Mouse (Mus musculus): ENCODE data around the gene Tmbim4. TPM values are rescaled to one million over a fixed set of nuclear protein-coding genes. Genes with fewer than 3 reads are reported as not detected.
A peak's percentile ranks its signal among the peaks of the same experiment; 100 is the strongest.

Tmbim4 gene
- polyA plus RNA-seq, 1 experiment from 2014 or later: 82.4 TPM

- WGBS: 29% methylated on average over 5 of the region's 5 CpGs
- Histone ChIP-seq H3K36me3 (replicated peaks) (peaks cover 46% of the 10 kb centered on the region), H3K9me3 (no peaks in the 10 kb centered on the region), H3K27me3 (replicated peaks; ENCODE audit: low read depth, poor library complexity, severe bottlenecking) (no peaks in the 10 kb centered on the region), H3K4me1 (peaks cover 20% of the 10 kb centered on the region), H3K4me3 (no peak overlapping the region), H3K27ac (replicated peaks) (no peak overlapping the region)
- peak; percentile 78 for DNase-seq (ENCODE audit: low spot score)
These were observed 30.3 kb downstream of the Tmbim4 start for GRCm38 (mm10) chr10:120231718-120232117.

DNA sequence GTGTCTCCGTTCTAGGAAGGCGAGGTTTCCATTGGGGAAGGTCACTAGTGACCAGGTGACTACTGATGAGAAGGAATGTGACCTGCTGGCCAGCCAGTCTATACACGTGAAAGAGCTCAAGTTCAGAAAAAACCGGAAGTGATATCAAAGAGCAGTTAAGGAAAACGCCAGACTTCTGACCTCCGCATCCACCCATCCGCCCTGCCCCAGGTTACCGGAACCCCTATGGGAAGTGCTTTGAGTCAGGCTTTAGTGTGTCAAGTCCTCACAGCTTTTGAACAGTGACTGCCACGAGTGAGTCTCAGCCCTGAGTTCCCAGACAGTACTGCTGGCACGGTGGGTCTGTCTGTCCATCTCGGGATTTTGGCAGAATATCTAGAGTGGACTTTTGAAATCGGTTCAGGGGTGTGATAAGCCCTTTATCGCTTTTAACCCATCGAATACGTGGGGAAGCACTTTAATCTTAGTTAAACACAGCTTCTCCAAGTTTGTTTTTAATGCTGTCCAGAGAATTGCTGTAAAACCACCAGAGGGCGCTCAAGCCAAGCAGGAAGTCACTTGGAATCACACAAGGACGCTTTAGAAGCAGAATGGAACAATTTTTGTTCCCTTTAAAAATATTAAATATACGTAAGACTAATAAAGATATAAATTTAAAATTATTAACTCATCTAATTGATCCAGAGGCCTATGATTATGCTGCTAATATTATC is 32.4 kb downstream of the Tmbim4 start:
- H3K9me3 ChIP-seq: no peaks in the 10 kb centered on the region
- H3K4me3 ChIP-seq: peak overlapping the region; percentile 23; the same call in 1 of the 2 replicates

DNA sequence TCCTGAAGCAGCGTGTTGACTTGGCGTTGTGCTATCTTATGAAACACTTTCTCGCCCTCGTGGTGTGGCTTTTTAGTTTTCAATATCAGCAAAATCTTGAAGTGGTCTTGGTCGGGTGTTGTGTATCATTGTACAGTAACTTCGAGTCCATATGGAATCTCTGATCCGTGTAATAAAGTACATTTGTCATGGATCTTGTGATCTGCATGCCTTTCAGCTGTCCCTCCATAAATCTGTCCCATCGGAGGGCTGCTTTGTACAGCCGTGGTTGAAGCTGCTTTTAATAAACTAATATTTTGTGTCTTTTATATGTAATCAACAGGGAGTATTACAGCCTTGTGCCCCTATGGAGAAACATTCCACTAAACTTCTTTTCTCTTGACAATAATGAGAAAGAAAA is 35.5 kb downstream of the Tmbim4 start:
- Histone ChIP-seq H3K9me3 (no peaks in the 10 kb centered on the region), H3K27me3 (replicated peaks; ENCODE audit: low read depth, poor library complexity, severe bottlenecking) (no peaks in the 10 kb centered on the region), H3K36me3 (replicated peaks) (peaks cover 11% of the 10 kb centered on the region; the same call in 1 of the 2 replicates), H3K4me3 (no peak overlapping the region), H3K4me1 (peaks cover 34% of the 10 kb centered on the region), H3K27ac (replicated peaks) (no peak overlapping the region)
- WGBS: 87% methylated on average over 9 of the region's 9 CpGs
- DNase-seq (ENCODE audit: low spot score): no peak

More for the DNA sequence above, 32.4 kb downstream of the Tmbim4 start:
- no peaks in the 10 kb centered on the region for H3K27me3 ChIP-seq (replicated peaks; ENCODE audit: low read depth, poor library complexity, severe bottlenecking)
- WGBS: 32% methylated on average over 18 of the region's 18 CpGs
- peaks cover 39% of the 10 kb centered on the region for H3K36me3 ChIP-seq (replicated peaks)
- peaks cover 7% of the 10 kb centered on the region; the same call in 1 of the 2 replicates for H3K4me1 ChIP-seq
- DNase-seq (ENCODE audit: low spot score): peak; percentile 76
- H3K27ac ChIP-seq (replicated peaks): peak overlapping the region; percentile 5; the same call in 1 of the 2 replicates

DNA sequence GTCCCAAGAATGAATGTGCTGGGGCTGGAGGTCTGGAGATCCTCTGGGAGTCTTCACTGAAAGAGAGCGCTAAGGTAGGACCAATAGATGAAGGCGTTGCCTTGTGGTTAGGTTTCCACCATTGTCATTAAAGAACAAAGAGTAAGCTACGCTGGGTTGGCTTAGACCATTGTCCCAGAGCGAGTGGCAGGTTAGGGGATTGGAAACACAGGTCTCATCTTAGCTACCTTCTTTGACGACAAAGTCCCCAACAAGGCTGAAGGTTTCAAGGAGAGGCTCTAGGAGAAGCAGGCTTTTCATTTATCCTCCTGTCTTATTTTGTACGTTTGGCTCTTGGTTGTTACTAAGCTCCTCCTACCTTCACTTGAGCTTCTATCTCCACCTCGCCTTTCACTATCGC is 36.9 kb downstream of the Tmbim4 start:
- Histone ChIP-seq H3K27ac (replicated peaks) (no peak overlapping the region), H3K9me3 (no peaks in the 10 kb centered on the region), H3K36me3 (replicated peaks) (no peaks in the 10 kb centered on the region), H3K27me3 (replicated peaks; ENCODE audit: low read depth, poor library complexity, severe bottlenecking) (no peaks in the 10 kb centered on the region), H3K4me1 (peaks cover 48% of the 10 kb centered on the region), H3K4me3 (no peak overlapping the region)
- WGBS: 90% methylated on average over 8 of the region's 8 CpGs
- DNase-seq (ENCODE audit: low spot score): no peak

- H3K27ac ChIP-seq (replicated peaks): no peak overlapping the region; the same call in 1 of the 2 replicates
- no peaks in the 10 kb centered on the region for H3K9me3 ChIP-seq
- no peak overlapping the region for H3K4me3 ChIP-seq
- no peak for DNase-seq (ENCODE audit: low spot score)
- H3K4me1 ChIP-seq: peaks cover 49% of the 10 kb centered on the region
- H3K27me3 ChIP-seq (replicated peaks; ENCODE audit: low read depth, poor library complexity, severe bottlenecking): no peaks in the 10 kb centered on the region
- no peaks in the 10 kb centered on the region for H3K36me3 ChIP-seq (replicated peaks)
- WGBS: 59% methylated on average over 6 of the region's 6 CpGs
These were observed 38.1 kb downstream of the Tmbim4 start for GRCm38 (mm10) chr10:120239476-120239875.

- H3K27ac ChIP-seq (replicated peaks): peak overlapping the region; percentile 68
- no peaks in the 10 kb centered on the region for H3K27me3 ChIP-seq (replicated peaks; ENCODE audit: low read depth, poor library complexity, severe bottlenecking)
- H3K4me3 ChIP-seq: no peak overlapping the region
- DNase-seq (ENCODE audit: low spot score): peak; percentile 59
- H3K4me1 ChIP-seq: peaks cover 65% of the 10 kb centered on the region
- no peaks in the 10 kb centered on the region for H3K36me3 ChIP-seq (replicated peaks)
- no peaks in the 10 kb centered on the region for H3K9me3 ChIP-seq
- 28% methylated on average over 6 of the region's 6 CpGs for WGBS
These were observed 41.0 kb downstream of the Tmbim4 start for GRCm38 (mm10) chr10:120242421-120242820.

GRCm38 (mm10) chr10:120245681-120246080 is 44.3 kb downstream of the Tmbim4 start:
- H3K4me1 ChIP-seq: peaks cover 62% of the 10 kb centered on the region
- no peak for DNase-seq (ENCODE audit: low spot score)
- 67% methylated on average over 5 of the region's 5 CpGs for WGBS
- no peaks in the 10 kb centered on the region for H3K36me3 ChIP-seq (replicated peaks)
- H3K27ac ChIP-seq (replicated peaks): 0 out of 2 replicates have a peak overlapping the region, but pooled peaks have one; percentile 87
- no peak overlapping the region for H3K4me3 ChIP-seq
- H3K27me3 ChIP-seq (replicated peaks; ENCODE audit: low read depth, poor library complexity, severe bottlenecking): no peaks in the 10 kb centered on the region
- no peaks in the 10 kb centered on the region for H3K9me3 ChIP-seq

- H3K36me3 ChIP-seq (replicated peaks): no peaks in the 10 kb centered on the region
- H3K9me3 ChIP-seq: no peaks in the 10 kb centered on the region
- 46% methylated on average over 9 of the region's 9 CpGs for WGBS
- H3K4me3 ChIP-seq: peak overlapping the region; percentile 30
- H3K4me1 ChIP-seq: peaks cover 58% of the 10 kb centered on the region
- DNase-seq (ENCODE audit: low spot score): peak; percentile 66
- peak overlapping the region; percentile 87 for H3K27ac ChIP-seq (replicated peaks)
- H3K27me3 ChIP-seq (replicated peaks; ENCODE audit: low read depth, poor library complexity, severe bottlenecking): no peaks in the 10 kb centered on the region
These were observed 45.8 kb downstream of the Tmbim4 start for GRCm38 (mm10) chr10:120246994-120247750.

DNA sequence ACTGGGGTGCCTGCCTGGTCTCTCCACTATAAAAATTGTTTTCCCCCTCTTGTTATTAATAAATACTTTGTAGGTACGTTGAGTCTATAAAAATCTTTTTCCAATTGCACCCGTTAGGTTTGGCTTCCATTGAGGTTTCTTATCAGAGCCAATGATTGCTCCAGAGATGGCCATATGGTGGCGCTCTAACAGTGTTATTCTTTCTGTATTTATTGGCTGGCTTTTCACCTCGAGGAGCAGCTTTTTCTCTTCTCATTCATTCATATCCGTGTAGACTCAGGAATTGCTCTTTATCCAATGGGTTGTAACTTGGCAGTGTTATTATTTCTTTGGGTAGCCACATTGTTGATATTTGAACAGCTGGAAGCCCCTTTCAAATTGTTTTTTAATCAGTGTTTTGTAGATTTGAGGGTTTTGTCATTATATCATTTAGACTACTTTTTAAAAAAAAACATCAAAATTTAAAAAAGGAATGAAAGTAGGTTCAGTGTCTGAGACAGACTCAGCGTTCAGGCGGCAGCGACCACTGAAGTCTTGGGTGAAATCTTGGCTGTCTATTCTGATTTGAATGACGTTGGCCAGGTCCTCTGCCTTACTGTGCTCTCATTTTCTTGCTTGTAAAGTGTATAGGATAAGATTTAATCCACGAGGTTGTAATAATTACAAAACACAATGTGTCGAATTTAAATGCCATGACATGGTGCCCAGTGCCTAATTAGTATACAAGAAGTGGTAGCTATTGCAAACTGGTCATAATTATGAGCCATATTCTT is 49.7 kb downstream of the Tmbim4 start:
- Histone ChIP-seq H3K27me3 (replicated peaks; ENCODE audit: low read depth, poor library complexity, severe bottlenecking) (no peaks in the 10 kb centered on the region), H3K27ac (replicated peaks) (no peak overlapping the region), H3K4me1 (peaks cover 62% of the 10 kb centered on the region), H3K4me3 (no peak overlapping the region), H3K9me3 (no peaks in the 10 kb centered on the region), H3K36me3 (replicated peaks) (no peaks in the 10 kb centered on the region)
- no peak for DNase-seq (ENCODE audit: low spot score)
- 60% methylated on average over 11 of the region's 11 CpGs for WGBS

DNA sequence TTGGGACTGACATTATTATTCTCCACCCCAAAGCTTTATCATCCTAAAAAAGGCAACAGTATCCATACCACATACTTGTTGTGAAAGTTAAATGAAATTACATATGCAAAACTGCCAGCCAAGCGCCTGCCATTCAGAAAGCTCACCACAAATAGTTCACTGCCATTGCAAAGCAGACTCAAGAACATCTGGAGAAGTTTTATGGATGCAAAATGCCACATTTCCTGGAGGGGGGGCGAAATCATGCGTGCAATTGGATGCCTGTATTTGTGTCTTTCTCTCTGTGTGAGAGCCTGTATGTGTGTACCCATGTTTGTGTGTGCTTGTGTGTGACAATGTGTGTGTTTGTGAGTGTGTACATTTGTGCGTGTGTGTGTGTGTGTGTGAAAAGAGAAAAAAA is 50.4 kb downstream of the Tmbim4 start:
- Histone ChIP-seq H3K4me3 (no peak overlapping the region), H3K9me3 (no peaks in the 10 kb centered on the region), H3K27me3 (replicated peaks; ENCODE audit: low read depth, poor library complexity, severe bottlenecking) (no peaks in the 10 kb centered on the region), H3K27ac (replicated peaks) (peak overlapping the region; percentile 65), H3K4me1 (peaks cover 55% of the 10 kb centered on the region), H3K36me3 (replicated peaks) (no peaks in the 10 kb centered on the region)
- DNase-seq (ENCODE audit: low spot score): no peak
- 76% methylated on average over 4 of the region's 4 CpGs for WGBS

GRCm38 (mm10) chr10:120252800-120253199 is 51.4 kb downstream of the Tmbim4 start:
- H3K27me3 ChIP-seq (replicated peaks; ENCODE audit: low read depth, poor library complexity, severe bottlenecking): no peaks in the 10 kb centered on the region
- peaks cover 49% of the 10 kb centered on the region for H3K4me1 ChIP-seq
- no peaks in the 10 kb centered on the region for H3K9me3 ChIP-seq
- H3K4me3 ChIP-seq: no peak overlapping the region
- H3K36me3 ChIP-seq (replicated peaks): no peaks in the 10 kb centered on the region
- WGBS: 44% methylated on average over 8 of the region's 8 CpGs
- DNase-seq (ENCODE audit: low spot score): no peak
- peak overlapping the region; percentile 78 for H3K27ac ChIP-seq (replicated peaks)

- Histone ChIP-seq H3K4me1 (peaks cover 38% of the 10 kb centered on the region), H3K4me3 (no peak overlapping the region), H3K9me3 (no peaks in the 10 kb centered on the region), H3K27me3 (replicated peaks; ENCODE audit: low read depth, poor library complexity, severe bottlenecking) (no peaks in the 10 kb centered on the region), H3K27ac (replicated peaks) (no peak overlapping the region), H3K36me3 (replicated peaks) (no peaks in the 10 kb centered on the region)
- 37% methylated on average over 11 of the region's 11 CpGs for whole genome bisulfite sequencing
- DNase-seq (ENCODE audit: low spot score): peak; percentile 60
These were observed 55.8 kb downstream of the Tmbim4 start for GRCm38 (mm10) chr10:120257231-120257630.

All from embryonic facial prominence, embryonic 10.5 days (tissue).